In the genomic region with DNA sequence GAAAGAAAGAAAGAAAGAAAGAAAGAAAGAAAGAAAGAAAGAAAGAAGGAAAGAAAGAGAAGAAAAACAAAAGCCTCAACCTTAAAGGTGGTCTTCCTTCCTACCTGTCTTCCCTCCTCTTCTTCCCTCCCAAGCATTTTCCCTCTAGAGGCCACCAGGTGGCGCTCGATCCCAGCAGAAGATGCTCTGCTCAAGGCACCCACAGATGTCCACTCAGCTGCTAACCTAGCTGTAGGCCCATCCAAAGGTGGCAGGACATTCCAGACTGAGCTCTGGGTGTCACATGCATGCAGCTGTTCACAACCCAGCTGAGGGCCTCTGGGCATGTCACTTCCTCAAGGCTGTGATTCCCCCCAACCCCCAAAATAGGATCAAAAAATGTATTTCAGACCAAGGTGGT, we compare ENCODE assay signal across 9 mouse cellular contexts. TPM values are rescaled to one million over a fixed set of nuclear protein-coding genes. Genes with fewer than 3 reads are reported as not detected.
DNase-seq lines count a peak whose midpoint lies in the region; ATAC-seq and TF ChIP-seq lines count a peak whose summit lies in the region.
"Had no signal": no experiment of that assay in that cellular context is flagged by ENCODE, and none has a peak within 500 bp of the region (broad histone marks: within the 10 kb centered on the region; RNA-seq: fewer than 3 reads in every experiment).

No protein-coding gene starts in this region.

- H3K4me2 ChIP-seq in kidney, embryonic 16.5 days (replicated peaks; ENCODE audit: low read depth, low read length) = no peak overlapping the region
- no peak overlapping the region for H3K4me2 ChIP-seq in neural tube, embryonic 13.5 days
- H3K4me2 ChIP-seq: embryonic facial prominence, embryonic 12.5 days had no signal

- no peaks in the 10 kb centered on the region for H3K79me2 ChIP-seq in liver, adult 2 months (ENCODE audit: control insufficient read depth, insufficient read depth, low read length)

- no peak overlapping the region for H3K9ac ChIP-seq in kidney, embryonic 16.5 days (replicated peaks; ENCODE audit: low read length)
- no peak overlapping the region for H3K9ac ChIP-seq in liver, adult 2 months (ENCODE audit: low read depth, low read length)
- no peak overlapping the region for H3K9ac ChIP-seq in neural tube, embryonic 13.5 days
- H3K9ac ChIP-seq: embryonic facial prominence, embryonic 12.5 days had no signal

- intact Hi-C loops in gastrocnemius, postnatal 14 days (cut with DNase I; ENCODE audit: low total_unique reads) = loop anchor here (10.0 kb wide), 1 partner anchor 431 kb away; no protein-coding TSS in a partner anchor

- DNase-seq in urinary bladder, adult 18-20 months (ENCODE audit: low spot score in 2 of 2) = peak; percentile 13 to 30
- no peak for DNase-seq in urinary bladder, postnatal 10 days (ENCODE audit: low spot score)
- peak; percentile 67 for DNase-seq in gastrocnemius, postnatal 14 days
- DNase-seq in liver, adult 2 months (ENCODE audit: extremely low read depth, low read depth, low spot score) = peak; percentile 17
- peak; percentile 37 for DNase-seq in thymus, adult 2 months

- no peak for TF ChIP-seq POLR2A in cortical plate, adult 2 months (IDR thresholded peaks at IDR 0.05; ENCODE audit: extremely low read depth, insufficient read depth, low read length)
- TF ChIP-seq POLR2A in liver, adult 2 months (IDR thresholded peaks at IDR 0.05; ENCODE audit: extremely low read depth, insufficient read depth, low read length) = no peak
- TF ChIP-seq POLR2A in thymus, adult 2 months (IDR thresholded peaks at IDR 0.05; ENCODE audit: control insufficient read depth, extremely low read depth, insufficient read depth, low read length, poor library complexity) = no peak

- H3K27me3 ChIP-seq in kidney, embryonic 16.5 days (ENCODE audit: insufficient read depth, low read length) = no peaks in the 10 kb centered on the region
- H3K27me3 ChIP-seq in liver, adult 2 months (ENCODE audit: control insufficient read depth, insufficient read depth, low read length) = no peaks in the 10 kb centered on the region
- no peaks in the 10 kb centered on the region for H3K27me3 ChIP-seq in neural tube, embryonic 13.5 days
- no peaks in the 10 kb centered on the region for H3K27me3 ChIP-seq in thymus, adult 2 months (ENCODE audit: control insufficient read depth, insufficient read depth, low read length)
- H3K27me3 ChIP-seq: embryonic facial prominence, embryonic 12.5 days had no signal

- no peak overlapping the region for H3K4me3 ChIP-seq in cortical plate, adult 2 months (ENCODE audit: insufficient read depth, low read length)
- H3K4me3 ChIP-seq in kidney, embryonic 16.5 days (ENCODE audit: low read length) = no peak overlapping the region
- no peak overlapping the region for H3K4me3 ChIP-seq in liver, adult 2 months (ENCODE audit: insufficient read depth, low read depth, low read length)
- H3K4me3 ChIP-seq in neural tube, embryonic 13.5 days = no peak overlapping the region
- no peak overlapping the region for H3K4me3 ChIP-seq in thymus, adult 2 months (ENCODE audit: control insufficient read depth, insufficient read depth, low read length)
- H3K4me3 ChIP-seq: embryonic facial prominence, embryonic 12.5 days had no signal

- no peak overlapping the region for H3K27ac ChIP-seq in cortical plate, adult 2 months (ENCODE audit: insufficient read depth, low read length)
- H3K27ac ChIP-seq in kidney, embryonic 16.5 days (ENCODE audit: low read length) = no peak overlapping the region
- H3K27ac ChIP-seq in liver, adult 2 months (replicated peaks; ENCODE audit: insufficient read depth, low read depth, low read length) = no peak overlapping the region
- no peak overlapping the region for H3K27ac ChIP-seq in neural tube, embryonic 13.5 days (replicated peaks)
- no peak overlapping the region for H3K27ac ChIP-seq in thymus, adult 2 months (ENCODE audit: control insufficient read depth, insufficient read depth, low read length)
- H3K27ac ChIP-seq: embryonic facial prominence, embryonic 12.5 days had no signal

- ATAC-seq in kidney, embryonic 16.5 days (ENCODE audit: low FRiP score, low TSS enrichment) = 0 out of 2 replicates have a peak, but pooled peaks have one; percentile 63
- peak; percentile 79 for ATAC-seq in neural tube, embryonic 13.5 days (ENCODE audit: low read depth)

- no peaks in the 10 kb centered on the region for H3K9me3 ChIP-seq in kidney, embryonic 16.5 days (ENCODE audit: low read length)
- no peaks in the 10 kb centered on the region for H3K9me3 ChIP-seq in neural tube, embryonic 13.5 days
- H3K9me3 ChIP-seq: embryonic facial prominence, embryonic 12.5 days had no signal

- WGBS in kidney, embryonic 16.5 days = 0% methylated on average over 2 of the region's 2 CpGs
- WGBS in liver, adult 2 months = 0% methylated on average over 2 of the region's 2 CpGs
- 0% methylated on average over 2 of the region's 2 CpGs for WGBS in neural tube, embryonic 13.5 days
- 0% methylated on average over 2 of the region's 2 CpGs for WGBS in thymus, adult 2 months

- no peaks in the 10 kb centered on the region for H3K4me1 ChIP-seq in cortical plate, adult 2 months (ENCODE audit: control insufficient read depth, insufficient read depth, low read length)
- H3K4me1 ChIP-seq in kidney, embryonic 16.5 days (ENCODE audit: insufficient read depth, low read length) = no peaks in the 10 kb centered on the region
- no peaks in the 10 kb centered on the region for H3K4me1 ChIP-seq in liver, adult 2 months (ENCODE audit: control insufficient read depth, insufficient read depth, low read length)
- H3K4me1 ChIP-seq in neural tube, embryonic 13.5 days (replicated peaks) = peaks cover 9% of the 10 kb centered on the region
- no peaks in the 10 kb centered on the region for H3K4me1 ChIP-seq in thymus, adult 2 months (replicated peaks; ENCODE audit: control insufficient read depth, insufficient read depth, low read length)
- H3K4me1 ChIP-seq: embryonic facial prominence, embryonic 12.5 days had no signal

- TF ChIP-seq CTCF in cortical plate, adult 2 months (IDR thresholded peaks at IDR 0.05; ENCODE audit: extremely low read depth, insufficient read depth, low read length) = peak; percentile 85
- peak; percentile 88 for TF ChIP-seq CTCF in liver, adult 2 months (IDR thresholded peaks at IDR 0.05; ENCODE audit: low read depth, low read length)
- peak; percentile 59; the same call in 1 of the 2 replicates for TF ChIP-seq CTCF in thymus, adult 2 months (IDR thresholded peaks at IDR 0.05; ENCODE audit: borderline replicate concordance, control insufficient read depth, extremely low read depth, insufficient read depth, low read length, poor library complexity)

- no peaks in the 10 kb centered on the region for H3K36me3 ChIP-seq in kidney, embryonic 16.5 days (ENCODE audit: insufficient read depth, low read length)
- no peaks in the 10 kb centered on the region for H3K36me3 ChIP-seq in liver, adult 2 months (ENCODE audit: control insufficient read depth, insufficient read depth, low read length)
- H3K36me3 ChIP-seq in neural tube, embryonic 13.5 days = no peaks in the 10 kb centered on the region
- no peaks in the 10 kb centered on the region for H3K36me3 ChIP-seq in thymus, adult 2 months (ENCODE audit: control insufficient read depth, insufficient read depth, low read length)
- H3K36me3 ChIP-seq: embryonic facial prominence, embryonic 12.5 days had no signal

RNA-seq across cellular contexts. Expression of a gene that starts 30.6 kb away (rescaled TPM):
- polyA plus RNA-seq in cortical plate, adult 2 months (2012; rRNA removed) = not detected in 2 replicates
- not detected for total RNA-seq in gastrocnemius, postnatal 14 days (2021)
- polyA plus RNA-seq in kidney, embryonic 16.5 days (2015; fragmentation: Nextera tagmentation; extraction: Ambion mirVana) = not detected in 2 replicates
- not detected in 2 replicates for total RNA-seq in liver, adult 2 months (2014; rRNA removed)
- polyA plus RNA-seq in liver, adult 2 months (2012; rRNA removed) = not detected in 2 replicates
- not detected in 2 replicates for polyA plus RNA-seq in neural tube, embryonic 13.5 days (2015; fragmentation: Nextera tagmentation; extraction: Ambion mirVana)
- not detected in 2 replicates for polyA plus RNA-seq in thymus, adult 2 months (2012; rRNA removed)
- polyA plus RNA-seq: embryonic facial prominence, embryonic 12.5 days had no signal
